Mouse (Mus musculus): ENCODE data around the gene Tnfaip8l2. TPM values are rescaled to one million over a fixed set of nuclear protein-coding genes. Genes with fewer than 3 reads are reported as not detected.
A peak's percentile ranks its signal among the peaks of the same experiment; 100 is the strongest.

The Tnfaip8l2 gene
- polyA plus RNA-seq, 1 experiment from 2014 or later = 2.1 TPM

- Histone ChIP-seq H3K4me3 (ENCODE audit: low read depth, low read length) (peak overlapping the region; percentile 60), H3K4me2 (ENCODE audit: low read depth, low read length) (peak overlapping the region; percentile 78)
- WGBS = 20% methylated on average over 2 of the region's 2 CpGs
Measured at GRCm38 (mm10) chr3:95162345-95162628, 20.1 kb upstream of the Tnfaip8l2 start.

GRCm38 (mm10) chr3:95161618-95162344 lies 19.6 kb upstream of the Tnfaip8l2 start:
- peak overlapping the region; percentile 65 for H3K27ac ChIP-seq (ENCODE audit: low read depth, low read length)
- no peak for ATAC-seq (ENCODE audit: low read depth)
- 1% methylated on average over 9 of the region's 9 CpGs for WGBS

More at GRCm38 (mm10) chr3:95162345-95162628, 20.1 kb upstream of the Tnfaip8l2 start:
- peaks cover 24% of the 10 kb centered on the region for H3K4me1 ChIP-seq (ENCODE audit: control insufficient read depth, insufficient read depth, low read length)
- peaks cover 28% of the 10 kb centered on the region for H3K36me3 ChIP-seq (ENCODE audit: control insufficient read depth, insufficient read depth, low read length)
- H3K27me3 ChIP-seq (ENCODE audit: control insufficient read depth, insufficient read depth, low read length) = no peaks in the 10 kb centered on the region; the same call in 1 of the 2 replicates
- H3K27ac ChIP-seq (ENCODE audit: low read depth, low read length) = peak overlapping the region; percentile 65; the same call in 1 of the 2 replicates
- ATAC-seq (ENCODE audit: low read depth) = no peak
- H3K9me3 ChIP-seq (ENCODE audit: control insufficient read depth, low read length) = no peaks in the 10 kb centered on the region
- H3K9ac ChIP-seq (replicated peaks; ENCODE audit: low read depth, low read length) = peak overlapping the region; percentile 64

DNA sequence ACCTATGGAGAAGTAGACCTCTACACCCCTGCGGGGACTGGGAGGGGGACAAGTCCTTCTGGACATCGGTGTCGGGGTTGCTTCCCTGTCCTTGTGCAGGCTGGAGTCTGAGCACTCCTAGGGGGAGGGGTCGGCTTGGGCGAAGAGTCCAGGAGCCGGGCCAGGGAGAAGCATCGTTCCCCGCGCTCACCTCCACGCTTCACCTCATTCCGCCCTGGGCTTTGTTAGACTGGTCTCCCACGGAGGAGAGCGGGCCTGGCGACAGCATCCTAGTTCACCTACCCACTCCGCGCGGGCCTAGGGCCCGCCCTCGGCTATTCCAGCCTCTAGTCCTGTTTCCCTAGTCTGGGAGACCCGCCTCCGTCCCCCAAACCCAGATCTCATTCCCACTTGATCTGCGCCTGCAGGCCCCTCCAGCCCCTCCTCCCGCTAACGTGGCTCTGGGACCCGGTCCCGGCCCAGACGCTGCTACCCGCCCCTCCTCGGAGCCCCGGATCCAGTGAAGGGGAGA lies 18.9 kb upstream of the Tnfaip8l2 start:
- H3K4me2 ChIP-seq (ENCODE audit: low read depth, low read length) = peak overlapping the region; percentile 78
- peaks cover 17% of the 10 kb centered on the region for H3K36me3 ChIP-seq (ENCODE audit: control insufficient read depth, insufficient read depth, low read length)
- under 1% methylated on average over 30 of the region's 30 CpGs for WGBS
- peak overlapping the region; percentile 64 for H3K9ac ChIP-seq (replicated peaks; ENCODE audit: low read depth, low read length)
- H3K9me3 ChIP-seq (ENCODE audit: control insufficient read depth, low read length) = no peaks in the 10 kb centered on the region
- no peaks in the 10 kb centered on the region for H3K27me3 ChIP-seq (ENCODE audit: control insufficient read depth, insufficient read depth, low read length)
- peak overlapping the region; percentile 65 for H3K27ac ChIP-seq (ENCODE audit: low read depth, low read length)
- peaks cover 24% of the 10 kb centered on the region for H3K4me1 ChIP-seq (ENCODE audit: control insufficient read depth, insufficient read depth, low read length)
- 0 out of 2 replicates have a peak, but pooled peaks have one; percentile 13 for ATAC-seq (ENCODE audit: low read depth)
- peak overlapping the region; percentile 60 for H3K4me3 ChIP-seq (ENCODE audit: low read depth, low read length)

More at GRCm38 (mm10) chr3:95161618-95162344, 19.6 kb upstream of the Tnfaip8l2 start:
- peak overlapping the region; percentile 64 for H3K9ac ChIP-seq (replicated peaks; ENCODE audit: low read depth, low read length)
- H3K27me3 ChIP-seq (ENCODE audit: control insufficient read depth, insufficient read depth, low read length) = no peaks in the 10 kb centered on the region
- peak overlapping the region; percentile 60 for H3K4me3 ChIP-seq (ENCODE audit: low read depth, low read length)
- no peaks in the 10 kb centered on the region for H3K9me3 ChIP-seq (ENCODE audit: control insufficient read depth, low read length)
- peak overlapping the region; percentile 78 for H3K4me2 ChIP-seq (ENCODE audit: low read depth, low read length)
- H3K4me1 ChIP-seq (ENCODE audit: control insufficient read depth, insufficient read depth, low read length) = peaks cover 24% of the 10 kb centered on the region
- peaks cover 23% of the 10 kb centered on the region for H3K36me3 ChIP-seq (ENCODE audit: control insufficient read depth, insufficient read depth, low read length)

GRCm38 (mm10) chr3:95159987-95160963 lies 18.1 kb upstream of the Tnfaip8l2 start, which contains the start of gene Sema6c:
Gene Sema6c (plus strand): TSS chr3:95160457.
- no peaks in the 10 kb centered on the region for H3K9me3 ChIP-seq (ENCODE audit: control insufficient read depth, low read length)
- ATAC-seq (ENCODE audit: low read depth) = peak; percentile 97
- peak within 1 kb of the TSS; percentile 64 for H3K9ac ChIP-seq (replicated peaks; ENCODE audit: low read depth, low read length)
- peaks cover 24% of the 10 kb centered on the region for H3K4me1 ChIP-seq (ENCODE audit: control insufficient read depth, insufficient read depth, low read length)
- H3K4me3 ChIP-seq (ENCODE audit: low read depth, low read length) = peak within 1 kb of the TSS; percentile 60
- H3K4me2 ChIP-seq (ENCODE audit: low read depth, low read length) = peak within 1 kb of the TSS; percentile 78
- peak within 1 kb of the TSS; percentile 65 for H3K27ac ChIP-seq (ENCODE audit: low read depth, low read length)
- WGBS = 0% methylated on average over 66 of the region's 66 CpGs
- H3K27me3 ChIP-seq (ENCODE audit: control insufficient read depth, insufficient read depth, low read length) = no peaks in the 10 kb centered on the region
- peaks cover 9% of the 10 kb centered on the region; the same call in 1 of the 2 replicates for H3K36me3 ChIP-seq (ENCODE audit: control insufficient read depth, insufficient read depth, low read length)

GRCm38 (mm10) chr3:95159511-95159986 lies 17.4 kb upstream of the Tnfaip8l2 start:
- Histone ChIP-seq H3K4me1 (ENCODE audit: control insufficient read depth, insufficient read depth, low read length) (peaks cover 24% of the 10 kb centered on the region), H3K27ac (ENCODE audit: low read depth, low read length) (peak overlapping the region; percentile 2; the same call in 1 of the 2 replicates), H3K9me3 (ENCODE audit: control insufficient read depth, low read length) (no peaks in the 10 kb centered on the region), H3K27me3 (ENCODE audit: control insufficient read depth, insufficient read depth, low read length) (no peaks in the 10 kb centered on the region), H3K9ac (replicated peaks; ENCODE audit: low read depth, low read length) (peak overlapping the region; percentile 64), H3K4me3 (ENCODE audit: low read depth, low read length) (peak overlapping the region; percentile 60), H3K36me3 (ENCODE audit: control insufficient read depth, insufficient read depth, low read length) (peaks cover 3% of the 10 kb centered on the region; the same call in 1 of the 2 replicates), H3K4me2 (ENCODE audit: low read depth, low read length) (peak overlapping the region; percentile 78)
- 17% methylated on average over 8 of the region's 8 CpGs for WGBS
- ATAC-seq (ENCODE audit: low read depth) = peak; percentile 5; the same call in 1 of the 2 replicates

GRCm38 (mm10) chr3:95153874-95154273 lies 11.7 kb upstream of the Tnfaip8l2 start:
- Histone ChIP-seq H3K9me3 (ENCODE audit: control insufficient read depth, low read length) (no peaks in the 10 kb centered on the region), H3K36me3 (ENCODE audit: control insufficient read depth, insufficient read depth, low read length) (no peaks in the 10 kb centered on the region), H3K4me1 (ENCODE audit: control insufficient read depth, insufficient read depth, low read length) (no peaks in the 10 kb centered on the region), H3K27ac (ENCODE audit: low read depth, low read length) (no peak overlapping the region), H3K4me3 (ENCODE audit: low read depth, low read length) (no peak overlapping the region), H3K4me2 (ENCODE audit: low read depth, low read length) (no peak overlapping the region), H3K9ac (replicated peaks; ENCODE audit: low read depth, low read length) (no peak overlapping the region), H3K27me3 (ENCODE audit: control insufficient read depth, insufficient read depth, low read length) (no peaks in the 10 kb centered on the region)
- 50% methylated on average over 4 of the region's 4 CpGs for WGBS
- no peak for ATAC-seq (ENCODE audit: low read depth)

- ATAC-seq (ENCODE audit: low read depth) = no peak
- H3K9ac ChIP-seq (replicated peaks; ENCODE audit: low read depth, low read length) = no peak overlapping the region
- H3K9me3 ChIP-seq (ENCODE audit: control insufficient read depth, low read length) = no peaks in the 10 kb centered on the region
- no peak overlapping the region for H3K4me2 ChIP-seq (ENCODE audit: low read depth, low read length)
- H3K36me3 ChIP-seq (ENCODE audit: control insufficient read depth, insufficient read depth, low read length) = no peaks in the 10 kb centered on the region
- H3K4me3 ChIP-seq (ENCODE audit: low read depth, low read length) = no peak overlapping the region
- WGBS = 27% methylated on average over 3 of the region's 3 CpGs
- H3K27me3 ChIP-seq (ENCODE audit: control insufficient read depth, insufficient read depth, low read length) = no peaks in the 10 kb centered on the region
- no peaks in the 10 kb centered on the region for H3K4me1 ChIP-seq (ENCODE audit: control insufficient read depth, insufficient read depth, low read length)
- H3K27ac ChIP-seq (ENCODE audit: low read depth, low read length) = no peak overlapping the region
Measured at GRCm38 (mm10) chr3:95147924-95148323, 5.8 kb upstream of the Tnfaip8l2 start.

GRCm38 (mm10) chr3:95142617-95143011 lies 454 bp upstream of the Tnfaip8l2 start:
- peak; percentile 81; the same call in 1 of the 2 replicates for ATAC-seq (ENCODE audit: low read depth)
- Histone ChIP-seq H3K27me3 (ENCODE audit: control insufficient read depth, insufficient read depth, low read length) (no peaks in the 10 kb centered on the region), H3K27ac (ENCODE audit: low read depth, low read length) (no peak overlapping the region), H3K4me1 (ENCODE audit: control insufficient read depth, insufficient read depth, low read length) (no peaks in the 10 kb centered on the region), H3K36me3 (ENCODE audit: control insufficient read depth, insufficient read depth, low read length) (0 out of 2 replicates have a peak, but pooled peaks cover 5% of the 10 kb centered on the region), H3K4me3 (ENCODE audit: low read depth, low read length) (no peak overlapping the region), H3K4me2 (ENCODE audit: low read depth, low read length) (no peak overlapping the region), H3K9ac (replicated peaks; ENCODE audit: low read depth, low read length) (no peak overlapping the region), H3K9me3 (ENCODE audit: control insufficient read depth, low read length) (no peaks in the 10 kb centered on the region)
- WGBS = 11% methylated on average over 5 of the region's 5 CpGs
